Mouse (Mus musculus) frontal cortex, adult (tissue): ENCODE measurements around the gene Olfr340.
"Not testable (repeated sequence)": the region's sequence is repeated elsewhere in the genome, so short reads cannot be mapped to it uniquely, and the experiment has no call there.

Experiments used
- ATAC-seq: cut with Nextera tagmentation; 2 replicates; pipeline ENCODE4 v1.9.2; 2017; ENCODE audit warnings: mild to moderate bottlenecking, moderate library complexity, mixed read lengths; ENCODE audit not compliant: low TSS enrichment

Gene Olfr340

DNA sequence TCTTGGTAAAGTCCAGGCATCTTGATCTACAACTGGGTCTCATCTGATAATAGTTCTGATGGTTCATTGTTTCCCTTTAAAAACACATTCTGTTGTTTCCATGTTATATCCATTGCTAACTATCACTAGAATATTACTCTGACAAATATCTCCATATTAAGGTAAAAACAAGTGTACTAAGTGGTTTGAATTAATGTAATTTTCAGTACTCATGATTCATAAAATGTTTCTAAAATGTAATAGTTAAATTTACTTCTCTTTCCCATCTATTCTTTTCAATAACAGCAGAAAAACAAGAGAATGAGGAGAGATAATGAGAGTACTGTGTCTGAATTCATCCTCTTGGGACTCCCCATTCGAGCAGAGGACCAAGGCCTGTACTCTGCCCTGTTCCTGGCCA is at the start of gene Olfr340:
Gene Olfr340 (plus strand): TSS at position 301 of the 400 bp plus-strand sequence.
- no peak for ATAC-seq

DNA sequence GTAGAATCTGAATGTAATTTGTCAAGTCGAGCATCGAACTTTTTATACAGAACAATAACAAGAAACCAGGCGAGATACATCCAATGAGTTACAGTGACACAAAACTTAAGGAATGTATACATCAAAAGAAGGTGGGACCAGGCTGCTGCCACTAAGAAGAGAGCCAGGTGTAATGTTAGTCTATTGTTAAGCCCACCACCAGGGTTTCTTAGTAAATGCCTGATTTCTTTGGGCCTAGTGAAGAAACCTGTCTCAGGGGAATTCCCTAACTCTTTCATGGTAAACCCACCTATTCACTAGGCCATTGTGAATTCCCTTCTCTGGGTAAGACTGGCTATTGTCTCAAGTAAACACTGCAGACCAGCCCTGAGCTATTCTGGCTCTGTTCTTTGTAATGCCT is 37.2 kb upstream of the Olfr340 start:
- not testable (repeated sequence) for ATAC-seq

DNA sequence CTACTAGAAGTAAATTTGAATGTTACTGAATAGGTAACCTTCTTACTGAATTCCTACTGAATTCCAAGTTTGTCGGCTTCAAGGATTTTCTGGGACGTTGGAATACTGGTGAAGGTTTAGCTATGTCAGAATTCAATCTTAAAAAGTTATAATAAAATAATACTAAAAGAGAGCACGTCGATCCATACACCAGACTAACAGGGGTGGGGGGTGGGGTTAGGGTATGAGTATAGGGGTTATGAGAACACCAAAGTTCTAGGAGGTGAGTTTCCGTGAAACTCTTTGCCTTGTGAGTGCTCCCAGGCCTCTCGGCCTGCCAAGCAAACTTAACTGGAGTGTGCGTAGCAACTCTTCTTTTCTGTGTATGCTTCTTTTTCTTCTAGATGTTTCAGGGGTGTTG is 36.8 kb upstream of the Olfr340 start:
- ATAC-seq, result not testable (repeated sequence)

DNA sequence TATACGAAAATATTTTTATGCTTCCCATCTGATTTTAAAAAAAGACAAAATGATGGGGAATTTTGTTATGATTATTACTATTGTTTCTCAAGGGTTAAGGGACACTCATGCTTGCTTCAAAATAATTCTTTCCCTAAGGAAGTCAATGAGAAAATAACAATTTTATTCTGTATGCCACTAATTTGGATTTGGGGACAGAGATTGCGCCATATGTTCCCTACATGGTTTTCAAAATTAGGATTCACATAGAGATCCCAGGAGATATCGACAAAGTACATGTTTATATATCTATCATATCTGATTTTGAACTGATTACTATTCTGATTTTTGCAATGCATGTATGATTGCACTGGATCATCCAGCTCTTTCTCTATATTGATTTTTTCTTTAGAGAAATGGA is 33.7 kb upstream of the Olfr340 start, which contains the start of gene Olfr339:
Gene Olfr339 (plus strand): TSS at position 301 of the 400 bp plus-strand sequence.
- ATAC-seq, result no peak

DNA sequence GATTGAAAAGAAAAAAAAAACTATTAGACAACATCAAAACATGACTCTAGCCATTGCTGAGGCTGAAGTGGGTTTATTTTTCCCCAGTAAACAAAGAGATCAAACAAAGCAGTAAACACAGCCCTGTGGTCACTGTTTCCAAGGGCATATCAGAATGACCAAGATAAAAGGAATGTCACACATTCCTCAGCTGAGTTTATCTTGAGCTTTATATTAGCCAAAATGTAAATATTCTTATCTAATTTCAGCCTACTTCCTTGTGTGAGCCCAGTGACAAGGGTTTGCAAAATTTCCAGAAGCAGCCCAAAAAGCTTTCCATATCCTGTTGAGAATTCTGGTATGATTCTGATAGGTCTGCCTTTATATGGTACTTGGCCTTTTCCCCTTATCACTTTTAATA is 21.2 kb downstream of the Olfr340 start:
- no peak for ATAC-seq

DNA sequence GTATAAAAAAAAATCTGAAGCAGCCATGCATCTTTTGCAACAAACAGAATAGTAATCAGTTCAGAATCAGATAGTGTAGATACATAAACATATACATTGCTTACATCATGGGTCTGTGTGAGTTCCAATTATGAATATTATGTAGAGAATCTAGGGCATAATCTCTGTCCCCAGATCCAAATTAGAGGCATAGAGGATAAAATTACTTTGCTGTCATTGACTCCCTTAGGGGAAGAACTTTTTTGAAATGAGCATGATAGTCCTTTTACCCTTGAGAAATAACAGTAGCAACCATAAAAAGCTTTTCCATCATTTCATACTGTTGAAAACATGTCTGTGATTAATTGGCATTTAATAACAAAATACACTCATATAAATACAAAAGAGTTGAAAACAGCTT is 30.0 kb downstream of the Olfr340 start, which contains the start of gene Olfr341:
Gene Olfr341 (minus strand): TSS at position 101 of the 400 bp plus-strand sequence.
- ATAC-seq, result no peak
